ENCODE assay signal across 34 mouse cellular contexts in the genomic region with DNA sequence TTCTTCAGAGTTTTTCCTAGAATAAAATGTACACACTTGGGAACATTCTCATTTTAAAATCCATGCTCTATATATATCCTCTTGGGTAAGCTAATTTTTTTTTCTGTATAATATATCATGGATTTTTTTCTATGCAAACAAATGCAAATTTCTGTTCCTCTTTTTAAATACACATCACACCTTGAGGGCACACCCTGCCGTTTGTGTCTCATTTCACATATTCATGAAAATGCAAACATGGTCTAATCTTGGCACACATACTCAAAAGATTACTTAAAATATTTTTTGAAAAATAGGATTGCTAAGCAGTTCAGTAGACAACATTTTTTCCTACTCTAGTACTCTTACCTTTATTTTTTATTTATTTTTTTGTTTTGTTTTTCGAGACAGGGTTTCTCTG.
"Had no signal": no experiment of that assay in that cellular context is flagged by ENCODE, and none has a peak within 500 bp of the region (broad histone marks: within the 10 kb centered on the region; RNA-seq: fewer than 3 reads in every experiment).

No protein-coding gene starts in this region.

- H3K4me3 ChIP-seq: heart, embryonic 10.5 days; heart, embryonic 12.5 days; heart, embryonic 13.5 days; heart, embryonic 15.5 days; hindbrain, embryonic 10.5 days; hindbrain, embryonic 12.5 days; hindbrain, embryonic 13.5 days; hindbrain, embryonic 15.5 days; intestine, embryonic 15.5 days; kidney, embryonic 15.5 days; layer of hippocampus, adult 2 months had no signal

- DNase-seq: heart, postnatal 10 days; heart, postnatal 14 days; heart, postnatal 36 days; heart, postnatal 4 days; kidney, adult 11 months; kidney, adult 18-20 months; kidney, adult 2 months; kidney, adult 8-10 months; kidney, adult 9 months; kidney, postnatal 10 days; kidney, postnatal 14 days; kidney, postnatal 25 days; kidney, postnatal 36 days; kidney, postnatal 4 days; layer of hippocampus, adult 9-11 months; layer of hippocampus, postnatal 36 days had no signal

- H3K9ac ChIP-seq: heart, embryonic 12.5 days; heart, embryonic 13.5 days; heart, embryonic 15.5 days; hindbrain, embryonic 12.5 days; hindbrain, embryonic 13.5 days; hindbrain, embryonic 14.5 days; hindbrain, embryonic 15.5 days; intestine, embryonic 15.5 days; kidney, embryonic 15.5 days had no signal

- ATAC-seq: hindbrain, embryonic 16.5 days; hindbrain, postnatal 0 days; inflammation-experienced regulatory T-cells, adult 6 months; intestine, embryonic 15.5 days; intestine, embryonic 16.5 days; intestine, postnatal 0 days had no signal

- H3K9me3 ChIP-seq: heart, embryonic 10.5 days; heart, embryonic 12.5 days; heart, embryonic 13.5 days; heart, embryonic 15.5 days; hindbrain, embryonic 10.5 days; hindbrain, embryonic 12.5 days; hindbrain, embryonic 13.5 days; hindbrain, embryonic 15.5 days; intestine, embryonic 15.5 days; kidney, embryonic 15.5 days had no signal

- H3K4me1 ChIP-seq: heart, embryonic 10.5 days; heart, embryonic 12.5 days; heart, embryonic 13.5 days; heart, embryonic 15.5 days; hindbrain, embryonic 10.5 days; hindbrain, embryonic 12.5 days; hindbrain, embryonic 13.5 days; hindbrain, embryonic 15.5 days; intestine, embryonic 15.5 days; kidney, embryonic 15.5 days had no signal

- H3K27me3 ChIP-seq: heart, embryonic 12.5 days; heart, embryonic 13.5 days; heart, embryonic 15.5 days; hindbrain, embryonic 12.5 days; hindbrain, embryonic 13.5 days; hindbrain, embryonic 15.5 days; intestine, embryonic 15.5 days; kidney, embryonic 15.5 days had no signal

- H3K27ac ChIP-seq: heart, embryonic 10.5 days; heart, embryonic 13.5 days; heart, embryonic 15.5 days; hindbrain, embryonic 10.5 days; hindbrain, embryonic 12.5 days; hindbrain, embryonic 13.5 days; hindbrain, embryonic 14.5 days; hindbrain, embryonic 15.5 days; hindbrain, postnatal 0 days; intestine, embryonic 15.5 days; kidney, embryonic 15.5 days; kidney, postnatal 0 days; layer of hippocampus, adult 2 months had no signal

- H3K36me3 ChIP-seq: heart, embryonic 10.5 days; heart, embryonic 12.5 days; heart, embryonic 13.5 days; heart, embryonic 15.5 days; hindbrain, embryonic 10.5 days; hindbrain, embryonic 12.5 days; hindbrain, embryonic 13.5 days; hindbrain, embryonic 15.5 days; intestine, embryonic 15.5 days; kidney, embryonic 15.5 days had no signal
